8 mouse cellular contexts compared by ENCODE assay signal in the genomic region with DNA sequence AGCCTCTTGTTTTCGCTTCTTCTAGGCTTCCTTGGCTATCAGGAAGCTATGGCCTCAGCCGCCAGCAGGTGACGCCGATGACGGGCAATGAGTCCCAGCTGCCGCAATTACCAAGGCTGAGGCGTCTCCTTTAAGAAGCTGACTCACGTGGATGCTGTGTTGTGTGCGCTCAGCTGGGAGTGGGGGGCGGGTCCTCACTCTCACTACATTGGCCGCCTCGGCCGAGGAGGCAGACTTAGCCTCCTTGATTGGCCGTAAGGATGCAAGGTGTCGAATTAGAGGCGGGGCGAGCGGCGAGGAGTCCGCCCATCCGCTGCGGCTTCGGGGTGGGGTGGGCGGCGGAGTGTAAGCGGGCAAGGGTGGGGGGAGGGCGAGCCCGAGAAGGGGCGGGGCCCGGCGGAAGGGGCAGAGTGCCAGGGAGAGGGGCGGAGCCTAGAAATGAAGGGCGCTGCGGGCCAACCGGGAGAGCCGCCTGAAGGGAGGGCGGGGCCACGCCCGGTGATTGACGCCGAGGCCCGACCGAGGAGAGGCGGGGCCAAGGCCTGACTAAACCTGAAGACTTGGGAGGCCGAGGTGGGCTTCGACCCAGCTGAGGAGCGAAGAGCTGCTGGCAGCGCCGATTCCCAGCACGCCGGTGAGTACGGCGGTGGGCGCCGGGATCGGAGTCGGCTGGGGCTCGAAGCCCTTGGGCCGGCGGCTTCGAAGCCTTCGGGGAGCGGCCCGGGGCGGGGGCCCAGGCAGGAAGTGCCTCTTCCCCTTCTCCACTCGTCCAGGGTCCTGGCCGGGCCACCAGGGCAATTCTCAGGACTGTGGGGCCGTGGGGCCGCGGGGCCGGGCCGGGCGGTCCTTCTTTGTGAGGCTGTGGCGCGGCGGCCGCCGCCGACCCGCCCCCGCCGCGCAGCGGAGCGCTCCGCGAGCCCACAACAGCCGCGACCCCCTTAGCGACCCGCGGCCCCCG. TPM values are rescaled to one million over a fixed set of nuclear protein-coding genes. Genes with fewer than 3 reads are reported as not detected.
DNase-seq lines count a peak whose midpoint lies in the region; ATAC-seq and TF ChIP-seq lines count a peak whose summit lies in the region.

TSS of gene Ypel5 (plus strand) at position 296 of the 958 bp plus-strand sequence.

- TF ChIP-seq POLR2A in kidney, adult 2 months (IDR thresholded peaks at IDR 0.05; ENCODE audit: low read depth, low read length): peak; percentile 76
- peak; percentile 75 for TF ChIP-seq POLR2A in spleen, adult 2 months (IDR thresholded peaks at IDR 0.05; ENCODE audit: low read depth, low read length)

- H3K27ac ChIP-seq in embryonic facial prominence, embryonic 13.5 days: peak within 1 kb of the TSS; percentile 98
- H3K27ac ChIP-seq in kidney, adult 2 months (ENCODE audit: insufficient read depth, low read depth, low read length): peak within 1 kb of the TSS; percentile 99
- H3K27ac ChIP-seq in limb, embryonic 12.5 days: peak within 1 kb of the TSS; percentile 96
- H3K27ac ChIP-seq in midbrain, embryonic 15.5 days: peak within 1 kb of the TSS; percentile 98
- peak within 1 kb of the TSS; percentile 100 for H3K27ac ChIP-seq in spleen, adult 2 months (ENCODE audit: insufficient read depth, low read length)

- peak within 1 kb of the TSS; percentile 96 for H3K9ac ChIP-seq in embryonic facial prominence, embryonic 13.5 days
- peak within 1 kb of the TSS; percentile 91 for H3K9ac ChIP-seq in limb, embryonic 12.5 days (replicated peaks)
- H3K9ac ChIP-seq in midbrain, embryonic 15.5 days: peak within 1 kb of the TSS; percentile 99

- under 1% methylated on average over 65 of the region's 93 CpGs for WGBS in embryonic facial prominence, embryonic 13.5 days
- WGBS in kidney, adult 2 months: 1% methylated on average over 75 of the region's 93 CpGs
- WGBS in limb, embryonic 12.5 days: 0% methylated on average over 67 of the region's 93 CpGs
- WGBS in midbrain, embryonic 15.5 days: under 1% methylated on average over 72 of the region's 93 CpGs
- WGBS in spleen, adult 2 months: 2% methylated on average over 82 of the region's 93 CpGs

- H3K4me3 ChIP-seq in embryonic facial prominence, embryonic 13.5 days: peak within 1 kb of the TSS; percentile 90
- peak within 1 kb of the TSS; percentile 58 for H3K4me3 ChIP-seq in kidney, adult 2 months (ENCODE audit: insufficient read depth, low read depth, low read length)
- peak within 1 kb of the TSS; percentile 89 for H3K4me3 ChIP-seq in limb, embryonic 12.5 days (replicated peaks)
- H3K4me3 ChIP-seq in midbrain, embryonic 15.5 days: peak within 1 kb of the TSS; percentile 97
- H3K4me3 ChIP-seq in spleen, adult 2 months (ENCODE audit: extremely low read depth, insufficient read depth, insufficient read length): peak within 1 kb of the TSS; percentile 100

- H3K27me3 ChIP-seq in embryonic facial prominence, embryonic 13.5 days: no peaks in the 10 kb centered on the region
- H3K27me3 ChIP-seq in kidney, adult 2 months (replicated peaks; ENCODE audit: control insufficient read depth, insufficient read depth, low read length): no peaks in the 10 kb centered on the region
- H3K27me3 ChIP-seq in limb, embryonic 12.5 days: no peaks in the 10 kb centered on the region
- no peaks in the 10 kb centered on the region for H3K27me3 ChIP-seq in midbrain, embryonic 15.5 days (replicated peaks)
- no peaks in the 10 kb centered on the region for H3K27me3 ChIP-seq in spleen, adult 2 months (ENCODE audit: control insufficient read depth, insufficient read depth, low read length)

- H3K9me3 ChIP-seq in embryonic facial prominence, embryonic 13.5 days: no peaks in the 10 kb centered on the region
- no peaks in the 10 kb centered on the region for H3K9me3 ChIP-seq in limb, embryonic 12.5 days
- H3K9me3 ChIP-seq in midbrain, embryonic 15.5 days: no peaks in the 10 kb centered on the region

- H3K36me3 ChIP-seq in embryonic facial prominence, embryonic 13.5 days: 0 out of 2 replicates have a peak, but pooled peaks cover 4% of the 10 kb centered on the region
- H3K36me3 ChIP-seq in kidney, adult 2 months (ENCODE audit: control insufficient read depth, insufficient read depth, low read length): no peaks in the 10 kb centered on the region; the same call in 1 of the 2 replicates
- no peaks in the 10 kb centered on the region for H3K36me3 ChIP-seq in limb, embryonic 12.5 days
- H3K36me3 ChIP-seq in midbrain, embryonic 15.5 days (replicated peaks): no peaks in the 10 kb centered on the region
- H3K36me3 ChIP-seq in spleen, adult 2 months (ENCODE audit: control insufficient read depth, insufficient read depth, low read length): peaks cover 3% of the 10 kb centered on the region

- peak within 1 kb of the TSS; percentile 73 for H3K4me2 ChIP-seq in embryonic facial prominence, embryonic 13.5 days
- H3K4me2 ChIP-seq in limb, embryonic 12.5 days: peak within 1 kb of the TSS; percentile 73
- H3K4me2 ChIP-seq in midbrain, embryonic 15.5 days: peak within 1 kb of the TSS; percentile 60

- H3K4me1 ChIP-seq in embryonic facial prominence, embryonic 13.5 days: peaks cover 8% of the 10 kb centered on the region
- peaks cover 7% of the 10 kb centered on the region; the same call in 1 of the 2 replicates for H3K4me1 ChIP-seq in kidney, adult 2 months (ENCODE audit: control insufficient read depth, insufficient read depth, low read length)
- peaks cover 4% of the 10 kb centered on the region; the same call in 1 of the 2 replicates for H3K4me1 ChIP-seq in limb, embryonic 12.5 days (replicated peaks)
- peaks cover 12% of the 10 kb centered on the region for H3K4me1 ChIP-seq in midbrain, embryonic 15.5 days
- H3K4me1 ChIP-seq in spleen, adult 2 months (ENCODE audit: control insufficient read depth, insufficient read depth, insufficient read length): no peaks in the 10 kb centered on the region

- peak; percentile 71 for TF ChIP-seq CTCF in kidney, adult 2 months (conservative IDR thresholded peaks at IDR 0.05; ENCODE audit: insufficient read depth, insufficient read length, low read depth, low read length)
- TF ChIP-seq CTCF in spleen, adult 2 months (IDR thresholded peaks at IDR 0.05; ENCODE audit: extremely low read depth, insufficient read depth, insufficient read length, insufficient replicate concordance): peak; percentile 37; the same call in 1 of the 2 replicates

- peak; percentile 100 for DNase-seq in 3134 (ENCODE audit: extremely low read depth, insufficient read length, low spot score)
- DNase-seq in adrenal gland, postnatal 36 days: peak; percentile 98
- DNase-seq in heart, adult 18-20 months: peak; percentile 98 to 99
- peak; percentile 100 for DNase-seq in kidney, adult 2 months
- DNase-seq in spleen, adult 2 months (ENCODE audit: low read depth in 1 of 2, low spot score in 2 of 2): peak; percentile 97 to 99

- ATAC-seq in embryonic facial prominence, embryonic 13.5 days (ENCODE audit: insufficient number of reproducible peaks, insufficient read depth, low FRiP score, low TSS enrichment, low read depth): peak; percentile 99
- ATAC-seq in limb, embryonic 12.5 days (ENCODE audit: insufficient number of reproducible peaks, insufficient read depth, low FRiP score, low TSS enrichment, low read depth): peak; percentile 98
- peak; percentile 99 for ATAC-seq in midbrain, embryonic 15.5 days (replicated peaks)

RNA-seq across cellular contexts. Expression of gene Ypel5, which starts in this region (rescaled TPM):
- total RNA-seq in adrenal gland, postnatal 36 days (2021): 10 to 100 TPM; 73.2 to 75.3 TPM
- 48.1 and 50.8 TPM in 2 replicates for polyA plus RNA-seq in embryonic facial prominence, embryonic 13.5 days (2015; fragmentation: Nextera tagmentation; extraction: Ambion mirVana)
- 10 to 100 TPM; 39.3 to 42.8 TPM for total RNA-seq in heart, adult 18-20 months (2021)
- 24.4 and 27.7 TPM in 2 replicates for polyA plus RNA-seq in kidney, adult 2 months (2012; rRNA removed)
- 40.9 and 41.2 TPM in 2 replicates for polyA plus RNA-seq in limb, embryonic 12.5 days (2016; fragmentation: Nextera tagmentation; extraction: Ambion mirVana)
- polyA plus RNA-seq in midbrain, embryonic 15.5 days (2015; fragmentation: Nextera tagmentation; extraction: Ambion mirVana): 98.3 and 103 TPM in 2 replicates
- polyA plus RNA-seq in spleen, adult 2 months (2012; rRNA removed): 14.1 and 17.7 TPM in 2 replicates

Comparison
In these comparisons a context has a peak if more than half of its experiments do, and no peak if none do; other contexts are left out.
1. Peak in every context shown above with its lines: DNase-seq, ATAC-seq, H3K4me3 ChIP-seq and H3K27ac ChIP-seq.